Comparison of ENCODE assay signal across 8 mouse cellular contexts in the genomic region with DNA sequence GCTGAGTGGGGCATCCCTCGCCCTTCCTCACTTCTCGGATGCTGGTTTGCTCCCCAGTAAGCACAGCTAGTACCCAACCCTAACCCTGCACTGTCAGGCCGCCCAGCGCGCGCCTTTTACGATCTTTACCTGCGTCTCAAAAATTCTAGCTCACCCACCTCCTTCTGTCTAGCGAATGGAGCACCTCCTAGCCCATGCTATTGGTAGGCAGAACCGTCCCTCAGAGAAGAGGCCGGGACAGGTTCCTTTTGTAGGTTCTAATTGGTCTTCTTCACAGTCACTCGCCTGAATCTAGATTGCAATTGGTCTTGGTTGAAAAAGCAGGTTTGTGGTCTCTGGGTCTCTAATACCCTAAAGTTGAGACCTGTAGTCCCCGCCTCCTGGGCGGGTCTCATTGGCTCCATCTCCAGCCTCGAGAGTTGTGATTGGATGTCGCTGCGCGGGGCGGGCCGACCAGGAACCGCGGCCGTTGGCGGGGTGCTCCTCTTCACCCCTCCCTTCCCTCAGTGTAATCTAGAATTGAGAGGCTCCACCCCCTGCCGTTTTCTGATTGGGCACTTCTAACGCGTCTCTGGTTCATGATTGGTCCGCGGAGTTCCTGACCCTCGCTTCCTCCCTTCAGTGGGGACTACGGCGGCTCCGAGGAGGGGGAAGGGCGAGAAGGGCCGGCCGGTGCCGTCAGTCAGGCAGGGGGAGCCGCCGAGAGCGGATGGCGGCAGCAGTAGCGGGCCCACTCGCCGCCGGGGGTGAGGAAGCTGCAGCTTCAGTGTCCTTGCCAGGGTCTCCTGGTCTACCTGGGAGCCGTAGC. TPM values are rescaled to one million over a fixed set of nuclear protein-coding genes. Genes with fewer than 3 reads are reported as not detected.
DNase-seq lines count a peak whose midpoint lies in the region; ATAC-seq lines count a peak whose summit lies in the region.

Fbxo24 (minus strand) TSS at position 505 of the 808 bp plus-strand sequence.
Lrch4 (plus strand) TSS at position 624 of the 808 bp plus-strand sequence.
Gm20605 (plus strand) TSS at position 678 of the 808 bp plus-strand sequence.

- H3K4me3 ChIP-seq in intestine, embryonic 14.5 days (ENCODE audit: low read depth, low read length), result peak within 1 kb of the TSS; percentile 94

- H3K9ac ChIP-seq in intestine, embryonic 14.5 days (ENCODE audit: low read length), result peak within 1 kb of the TSS; percentile 81

- peak within 1 kb of the TSS; percentile 80 for H3K4me2 ChIP-seq in intestine, embryonic 14.5 days (ENCODE audit: low read length)

- peak; percentile 97 for ATAC-seq in intestine, embryonic 14.5 days (replicated peaks; ENCODE audit: low FRiP score, low TSS enrichment, low read depth)

- peaks cover 29% of the 10 kb centered on the region for H3K4me1 ChIP-seq in intestine, embryonic 14.5 days (replicated peaks; ENCODE audit: control insufficient read depth, insufficient read depth, low read length)

- no peaks in the 10 kb centered on the region for H3K27me3 ChIP-seq in intestine, embryonic 14.5 days (replicated peaks; ENCODE audit: control insufficient read depth, insufficient read depth, low read length)

- under 1% methylated on average over 45 of the region's 46 CpGs for WGBS in intestine, embryonic 14.5 days

- peak; percentile 94 for DNase-seq in adrenal gland, adult 18-20 months (ENCODE audit: low spot score in 2 of 2)
- DNase-seq in embryo, embryonic 11 days, result peak; percentile 100
- DNase-seq in gastrocnemius, postnatal 25 days, result peak; percentile 100
- peak; percentile 95 for DNase-seq in intestine, embryonic 14.5 days (ENCODE audit: low spot score)
- peak; percentile 99 to 100 for DNase-seq in left cerebral cortex, postnatal 14 days (ENCODE audit: low spot score in 2 of 2)
- peak; percentile 100 for DNase-seq in mesoderm, embryonic 11.5 days (ENCODE audit: low read depth, low spot score)
- DNase-seq in right cerebral cortex, postnatal 36 days (ENCODE audit: low spot score in 2 of 2), result peak; percentile 100
- DNase-seq in yolk sac, embryonic 10.5 days (ENCODE audit: low spot score), result peak; percentile 100

- H3K9me3 ChIP-seq in intestine, embryonic 14.5 days (ENCODE audit: control insufficient read depth, low read length), result no peaks in the 10 kb centered on the region

- H3K36me3 ChIP-seq in intestine, embryonic 14.5 days (ENCODE audit: control insufficient read depth, insufficient read depth, low read length), result peaks cover 8% of the 10 kb centered on the region

- H3K27ac ChIP-seq in intestine, embryonic 14.5 days (ENCODE audit: low read depth), result peak within 1 kb of the TSS; percentile 94

- intact Hi-C loops in left cerebral cortex, postnatal 14 days (cut with DNase I), result no loop called here

RNA-seq across cellular contexts. Expression of gene Fbxo24, which starts in this region (rescaled TPM):
- total RNA-seq in adrenal gland, adult 18-20 months (2021), result 1 to 10 TPM in 1 of 2 experiments, under 1 TPM in 1; 0.93 to 1.3 TPM
- total RNA-seq in gastrocnemius, postnatal 25 days (2021), result under 1 TPM; 0.16 to 0.18 TPM
- 0.11 and 0.28 TPM in 2 replicates for polyA plus RNA-seq in intestine, embryonic 14.5 days (2014; fragmentation: Nextera tagmentation; extraction: Ambion mirVana)
- total RNA-seq in left cerebral cortex, postnatal 14 days (2021), result under 1 TPM in 1 of 2 experiments, not detected in 1; 0.15 TPM

RNA-seq across cellular contexts. Expression of gene Lrch4, which starts in this region (rescaled TPM):
- 10 to 100 TPM; 30.3 to 32.7 TPM for total RNA-seq in adrenal gland, adult 18-20 months (2021)
- 10 to 100 TPM; 13.9 to 15.4 TPM for total RNA-seq in gastrocnemius, postnatal 25 days (2021)
- polyA plus RNA-seq in intestine, embryonic 14.5 days (2014; fragmentation: Nextera tagmentation; extraction: Ambion mirVana), result 31.2 and 35.3 TPM in 2 replicates
- 10 to 100 TPM in 1 of 2 experiments, 1 to 10 TPM in 1; 7.1 to 13.7 TPM for total RNA-seq in left cerebral cortex, postnatal 14 days (2021)

RNA-seq across cellular contexts. Expression of gene Gm20605, which starts in this region (rescaled TPM):
- 10 to 100 TPM; 10.7 to 11.3 TPM for total RNA-seq in adrenal gland, adult 18-20 months (2021)
- total RNA-seq in gastrocnemius, postnatal 25 days (2021), result 1 to 10 TPM; 2.9 to 3.9 TPM
- polyA plus RNA-seq in intestine, embryonic 14.5 days (2014; fragmentation: Nextera tagmentation; extraction: Ambion mirVana), result 9.2 and 10.1 TPM in 2 replicates
- total RNA-seq in left cerebral cortex, postnatal 14 days (2021), result 10 to 100 TPM in 1 of 2 experiments, 1 to 10 TPM in 1; 8.8 to 10.6 TPM

Comparison
In these comparisons a context has a peak if more than half of its experiments do, and no peak if none do; other contexts are left out.
1. Peak in every context shown above with its lines: DNase-seq, ATAC-seq, H3K4me3 ChIP-seq and H3K27ac ChIP-seq.